Mouse (Mus musculus): ENCODE measurements around the gene Pctp.

DNA sequence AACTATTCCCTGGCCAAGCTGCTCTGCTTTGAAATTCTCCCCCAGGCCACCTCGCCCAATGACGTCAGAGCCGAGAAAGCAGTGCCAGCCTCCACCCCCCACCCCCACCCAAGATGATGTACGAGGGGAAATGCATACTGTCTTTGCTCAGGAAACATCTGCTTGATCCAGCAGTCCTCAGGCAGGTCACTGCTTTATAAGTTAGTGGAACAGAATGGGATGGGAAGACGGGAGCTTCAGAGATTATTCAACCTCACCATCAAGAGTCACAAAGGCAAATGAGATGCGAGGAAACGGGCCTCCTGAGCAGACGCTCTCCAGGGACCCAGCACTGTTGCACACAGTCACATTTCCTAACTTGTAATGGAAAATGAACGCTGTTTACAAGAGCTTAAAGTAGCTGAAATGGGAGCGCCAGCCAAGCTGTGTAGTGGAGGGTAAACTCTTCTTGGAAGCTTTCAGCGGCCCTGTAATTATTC, 24.3 kb downstream of the Pctp start:
- TF ChIP-seq CTCF (IDR thresholded peaks at IDR 0.05; ENCODE audit: low read depth, low read length), result no peak
- no peak for TF ChIP-seq POLR2A (IDR thresholded peaks at IDR 0.05; ENCODE audit: extremely low read depth, insufficient read depth, low read length)
